Mouse (Mus musculus): ENCODE data around the gene Zfp799.

Gene Zfp799

GRCm38 (mm10) chr17:32787436-32788093, 42.5 kb downstream of the Zfp799 start:
- no peak for DNase-seq (ENCODE audit: extremely low spot score)

GRCm38 (mm10) chr17:32786944-32787343, 43.1 kb downstream of the Zfp799 start:
- DNase-seq (ENCODE audit: extremely low spot score) = no peak

- DNase-seq (ENCODE audit: extremely low spot score) = no peak
Observed at GRCm38 (mm10) chr17:32785656-32786055, 44.4 kb downstream of the Zfp799 start.

- DNase-seq (ENCODE audit: extremely low spot score) = no peak
Observed at GRCm38 (mm10) chr17:32777564-32777963, 52.5 kb downstream of the Zfp799 start.

- no peak for DNase-seq (ENCODE audit: extremely low spot score)
Observed at GRCm38 (mm10) chr17:32771213-32771612, 58.8 kb downstream of the Zfp799 start.

GRCm38 (mm10) chr17:32766422-32766821, 63.6 kb downstream of the Zfp799 start:
- DNase-seq (ENCODE audit: extremely low spot score) = no peak
